9 mouse cellular contexts compared by ENCODE assay signal in the genomic region with DNA sequence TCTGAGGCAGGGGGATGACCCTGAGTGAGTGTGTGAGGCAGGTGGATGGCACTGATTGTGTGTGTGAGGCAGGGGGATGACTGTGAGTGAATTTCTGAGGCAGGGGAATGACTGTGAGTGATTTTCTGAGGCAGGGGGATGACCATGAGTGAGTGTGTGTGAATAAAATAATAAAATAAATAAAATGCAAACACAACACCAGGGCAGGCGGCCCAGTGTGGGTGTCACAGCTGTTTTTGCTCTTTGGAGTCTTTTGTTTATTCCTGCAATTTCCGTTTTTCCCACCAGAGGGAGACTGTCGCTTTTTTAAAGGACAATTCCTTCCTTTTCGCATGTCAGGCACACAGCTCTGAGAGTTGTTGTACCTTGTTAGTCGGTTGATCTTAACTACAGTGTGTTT. TPM values are rescaled to one million over a fixed set of nuclear protein-coding genes. Genes with fewer than 3 reads are reported as not detected.
A peak's percentile ranks its signal among the peaks of the same experiment; 100 is the strongest.
DNase-seq lines count a peak whose midpoint lies in the region; ATAC-seq and TF ChIP-seq lines count a peak whose summit lies in the region.
"Not testable (repeated sequence)": the region's sequence is repeated elsewhere in the genome, so short reads cannot be mapped to it uniquely, and the experiment has no call there.
"Had no signal": no experiment of that assay in that cellular context is flagged by ENCODE, and none has a peak within 500 bp of the region (broad histone marks: within the 10 kb centered on the region; RNA-seq: fewer than 3 reads in every experiment).

No protein-coding gene starts in this region.

- not testable (repeated sequence) for TF ChIP-seq EP300 in liver, embryonic 14.5 days (IDR thresholded peaks at IDR 0.05; ENCODE audit: low read depth)

- intact Hi-C loops in heart, postnatal 10 days (cut with DNase I), result not testable (repeated sequence)

- H3K36me3 ChIP-seq in forebrain, embryonic 11.5 days (ENCODE audit: control insufficient read depth, insufficient read depth, low read length); liver, embryonic 14.5 days (replicated peaks; ENCODE audit: control insufficient read depth, insufficient read depth, low read depth); stomach, embryonic 16.5 days (ENCODE audit: control insufficient read depth, insufficient read depth, low read length): not testable (repeated sequence)

- peak overlapping the region; percentile 38; the same call in 1 of the 2 replicates for H3K9ac ChIP-seq in forebrain, embryonic 11.5 days (ENCODE audit: low read length)
- H3K9ac ChIP-seq in liver, embryonic 14.5 days (replicated peaks); stomach, embryonic 16.5 days (ENCODE audit: low read length): not testable (repeated sequence)

- not testable (repeated sequence) for ATAC-seq in forebrain, embryonic 11.5 days (replicated peaks; ENCODE audit: low FRiP score); liver, embryonic 14.5 days (ENCODE audit: insufficient read depth); stomach, embryonic 16.5 days (ENCODE audit: insufficient read depth, low FRiP score)

- H3K4me2 ChIP-seq in forebrain, embryonic 11.5 days (ENCODE audit: low read depth, low read length, severe bottlenecking), result peak overlapping the region; percentile 36; the same call in 1 of the 2 replicates
- H3K4me2 ChIP-seq in liver, embryonic 14.5 days (ENCODE audit: low read depth), result peak overlapping the region; percentile 76
- not testable (repeated sequence) for H3K4me2 ChIP-seq in stomach, embryonic 16.5 days (ENCODE audit: low read depth, low read length)

- H3K4me3 ChIP-seq in forebrain, embryonic 11.5 days (ENCODE audit: low read depth, low read length); liver, embryonic 14.5 days (ENCODE audit: insufficient read depth in 1 of 2, low read depth in 2 of 2, low read length in 2 of 2): not testable (repeated sequence)
- H3K4me3 ChIP-seq in stomach, embryonic 16.5 days (replicated peaks; ENCODE audit: low read length), result peak overlapping the region; percentile 63; the same call in 1 of the 2 replicates

- H3K9me3 ChIP-seq in forebrain, embryonic 11.5 days (ENCODE audit: control insufficient read depth, low read length); liver, embryonic 14.5 days (ENCODE audit: control insufficient read depth, low read length); stomach, embryonic 16.5 days (replicated peaks; ENCODE audit: control insufficient read depth, low read length): not testable (repeated sequence)

- TF ChIP-seq CTCF in liver, embryonic 14.5 days (IDR thresholded peaks at IDR 0.05; ENCODE audit: low read depth), result peak; percentile 81

- peak; percentile 85 for DNase-seq in CD4-positive helper T cell, adult 2 months (ENCODE audit: low read depth, low spot score)
- DNase-seq in cerebellum, adult 11 months, result peak; percentile 13
- peak; percentile 69 for DNase-seq in forebrain, embryonic 11.5 days (ENCODE audit: low spot score)
- peak; percentile 84 to 91 for DNase-seq in heart, postnatal 10 days
- DNase-seq in kidney, postnatal 14 days, result peak; percentile 82
- peak in 1 of 3 experiments; percentile 83 for DNase-seq in liver, embryonic 14.5 days (ENCODE audit: low read depth in 3 of 3, low spot score in 3 of 3)
- DNase-seq in neural tube, embryonic 10.5 days (ENCODE audit: extremely low spot score, low spot score), result peak; percentile 34

- WGBS in forebrain, embryonic 11.5 days, result 7% methylated on average over 5 of the region's 5 CpGs
- 1% methylated on average over 5 of the region's 5 CpGs for WGBS in liver, embryonic 14.5 days (ENCODE audit: insufficient replicate concordance)
- 2% methylated on average over 5 of the region's 5 CpGs for WGBS in stomach, embryonic 16.5 days

- not testable (repeated sequence) for H3K27me3 ChIP-seq in forebrain, embryonic 11.5 days (ENCODE audit: control insufficient read depth, insufficient read depth, low read length); liver, embryonic 14.5 days (ENCODE audit: control insufficient read depth, insufficient read depth, low read length); stomach, embryonic 16.5 days (ENCODE audit: control insufficient read depth, insufficient read depth, low read length)

- H3K4me1 ChIP-seq in forebrain, embryonic 11.5 days (replicated peaks; ENCODE audit: control insufficient read depth, insufficient read depth, low read length); stomach, embryonic 16.5 days (ENCODE audit: control insufficient read depth, insufficient read depth, low read length): not testable (repeated sequence)
- peaks cover 20 to 39% of the 10 kb centered on the region in 2 experiments for H3K4me1 ChIP-seq in liver, embryonic 14.5 days (replicated peaks; ENCODE audit: control insufficient read depth in 2 of 2, insufficient read depth in 2 of 2, low read length in 1 of 2)

- H3K27ac ChIP-seq in forebrain, embryonic 11.5 days (ENCODE audit: low read depth, low read length); liver, embryonic 14.5 days; stomach, embryonic 16.5 days (ENCODE audit: low read length): not testable (repeated sequence)

RNA-seq across cellular contexts. Expression of a gene that starts 42.5 kb away (rescaled TPM):
- 0.60 TPM in 2 replicates for polyA plus RNA-seq in forebrain, embryonic 11.5 days (2014; fragmentation: Nextera tagmentation; extraction: Ambion mirVana)
- 1 to 10 TPM; 1.3 to 1.7 TPM for total RNA-seq in heart, postnatal 10 days (2021)
- polyA plus RNA-seq in liver, embryonic 14.5 days (2012; rRNA removed), result 0.70 and 1.4 TPM in 2 replicates
- 2.0 and 2.4 TPM in 2 replicates for polyA plus RNA-seq in liver, embryonic 14.5 days (2014; fragmentation: Nextera tagmentation; extraction: Ambion mirVana)
- 4.3 and 5.0 TPM in 2 replicates for polyA plus RNA-seq in stomach, embryonic 16.5 days (2015; fragmentation: Nextera tagmentation; extraction: Ambion mirVana)

RNA-seq across cellular contexts. Expression of a gene that starts 52.2 kb away (rescaled TPM):
- polyA plus RNA-seq in forebrain, embryonic 11.5 days (2014; fragmentation: Nextera tagmentation; extraction: Ambion mirVana), result not detected in 2 replicates
- total RNA-seq in heart, postnatal 10 days (2021), result not detected
- 0.04 TPM in 1 of 2 replicates, not detected in the other for polyA plus RNA-seq in liver, embryonic 14.5 days (2012; rRNA removed)
- not detected in 2 replicates for polyA plus RNA-seq in liver, embryonic 14.5 days (2014; fragmentation: Nextera tagmentation; extraction: Ambion mirVana)
- not detected in 2 replicates for polyA plus RNA-seq in stomach, embryonic 16.5 days (2015; fragmentation: Nextera tagmentation; extraction: Ambion mirVana)
- total RNA-seq: gastrocnemius, adult 8-10 months had no signal
